Mouse (Mus musculus) midbrain, embryonic 16.5 days (tissue): ENCODE measurements around the gene Yeats4. TPM values are rescaled to one million over a fixed set of nuclear protein-coding genes. Genes with fewer than 3 reads are reported as not detected.

Experiments
- polyA plus RNA-seq: library from polyadenylated mRNA; unstranded; fragments of >200 nt; fragmentation: Nextera tagmentation; extraction: Ambion mirVana; gene quantifications from 2 replicates; pipeline ENCODE4 v1.2.1, GENCODE M21; 2015

Gene Yeats4
- polyA plus RNA-seq, 1 experiment from 2014 or later: 104 TPM

Other genes with a start within 250 kb of the Yeats4 start
- gene Best3, start 238.2 kb downstream of the Yeats4 start, polyA plus RNA-seq: 0.10 and 0.13 TPM in 2 replicates
- gene Lrrc10, start 179.2 kb downstream of the Yeats4 start, polyA plus RNA-seq: not detected in 2 replicates
- 232 and 235 TPM in 2 replicates for gene Cct2, start 160.7 kb downstream of the Yeats4 start, polyA plus RNA-seq
- gene Frs2, start 76.0 kb downstream of the Yeats4 start, polyA plus RNA-seq: 19.7 and 20.2 TPM in 2 replicates
- not detected in 2 replicates for gene 9530003J23Rik, start 14.2 kb upstream of the Yeats4 start, polyA plus RNA-seq
- 13.4 and 16.8 TPM in 2 replicates for gene Lyz2, start 57.8 kb upstream of the Yeats4 start, polyA plus RNA-seq
- gene Lyz1, start 68.4 kb upstream of the Yeats4 start, polyA plus RNA-seq: not detected in 2 replicates
- gene Cpsf6, start 155.5 kb upstream of the Yeats4 start, polyA plus RNA-seq: 140 and 171 TPM in 2 replicates